Mouse (Mus musculus) midbrain, embryonic 11.5 days (tissue): ENCODE measurements around the gene Gm49369. TPM values are rescaled to one million over a fixed set of nuclear protein-coding genes. Genes with fewer than 3 reads are reported as not detected.

ENCODE experiments used
- ATAC-seq: fragments of 200-750 bp; cut with Nextera tagmentation; 2 replicates; pipeline ENCODE4 v1.8.0; 2017; ENCODE audit warnings: moderate TSS enrichment, moderate library complexity; ENCODE audit not compliant: low FRiP score
- DNase-seq: peaks from one replicate; pipeline ENCODE4 v3.0.0; 2015; ENCODE audit warnings: low spot score; ENCODE audit errors: missing footprints
- H3K27ac ChIP-seq: fragments of 300-500 bp; sonication (generic); 2 replicates; pipeline ENCODE4 v1.5.1; 2014; ENCODE audit warnings: low read depth, low read length
- H3K27me3 ChIP-seq: fragments of 300-500 bp; sonication (generic); 2 replicates; pipeline ENCODE4 v1.6.1; 2014; ENCODE audit warnings: mild to moderate bottlenecking, low read length, moderate library complexity, mixed read lengths; ENCODE audit not compliant: control insufficient read depth, insufficient read depth
- H3K36me3 ChIP-seq: fragments of 300-500 bp; sonication (generic); 2 replicates; pipeline ENCODE4 v1.6.1; 2014; ENCODE audit warnings: mild to moderate bottlenecking, low read length, moderate library complexity, mixed read lengths; ENCODE audit not compliant: control insufficient read depth, insufficient read depth
- H3K4me1 ChIP-seq: fragments of 300-500 bp; sonication (generic); 2 replicates; pipeline ENCODE4 v1.6.1; 2014; ENCODE audit warnings: low read length; ENCODE audit not compliant: control insufficient read depth, insufficient read depth
- H3K4me2 ChIP-seq: fragments of 300-500 bp; sonication (generic); 2 replicates; pipeline ENCODE4 v1.6.1; 2014; ENCODE audit warnings: mild to moderate bottlenecking, moderate library complexity
- H3K4me3 ChIP-seq: fragments of 300-500 bp; sonication (generic); 2 replicates; pipeline ENCODE4 v1.5.1; 2014; ENCODE audit warnings: low read depth, low read length
- H3K9ac ChIP-seq: fragments of 300-500 bp; sonication (generic); 2 replicates; pipeline ENCODE4 v1.6.1; 2014; ENCODE audit warnings: low read length
- H3K9me3 ChIP-seq: fragments of 300-500 bp; sonication (generic); 2 replicates; pipeline ENCODE4 v1.6.1; 2016; ENCODE audit warnings: low read length; ENCODE audit not compliant: control insufficient read depth
- WGBS: fragments of 180-500 bp; shearing (Covaris S2); extraction: QIAGEN DNeasy Blood & Tissue Kit; methylation state at CpG from one replicate; pipeline ENCODE4 v1.1.7; 2014; 5-methylcytosine and 5-hydroxymethylcytosine counted together
- polyA plus RNA-seq: library from polyadenylated mRNA; unstranded; fragments of >200 nt; fragmentation: Nextera tagmentation; extraction: Ambion mirVana; gene quantifications from 2 replicates; pipeline ENCODE4 v1.2.1, GENCODE M21; 2014

Gene Gm49369
- polyA plus RNA-seq, 1 experiment from 2014 or later = 0.93 TPM

DNA sequence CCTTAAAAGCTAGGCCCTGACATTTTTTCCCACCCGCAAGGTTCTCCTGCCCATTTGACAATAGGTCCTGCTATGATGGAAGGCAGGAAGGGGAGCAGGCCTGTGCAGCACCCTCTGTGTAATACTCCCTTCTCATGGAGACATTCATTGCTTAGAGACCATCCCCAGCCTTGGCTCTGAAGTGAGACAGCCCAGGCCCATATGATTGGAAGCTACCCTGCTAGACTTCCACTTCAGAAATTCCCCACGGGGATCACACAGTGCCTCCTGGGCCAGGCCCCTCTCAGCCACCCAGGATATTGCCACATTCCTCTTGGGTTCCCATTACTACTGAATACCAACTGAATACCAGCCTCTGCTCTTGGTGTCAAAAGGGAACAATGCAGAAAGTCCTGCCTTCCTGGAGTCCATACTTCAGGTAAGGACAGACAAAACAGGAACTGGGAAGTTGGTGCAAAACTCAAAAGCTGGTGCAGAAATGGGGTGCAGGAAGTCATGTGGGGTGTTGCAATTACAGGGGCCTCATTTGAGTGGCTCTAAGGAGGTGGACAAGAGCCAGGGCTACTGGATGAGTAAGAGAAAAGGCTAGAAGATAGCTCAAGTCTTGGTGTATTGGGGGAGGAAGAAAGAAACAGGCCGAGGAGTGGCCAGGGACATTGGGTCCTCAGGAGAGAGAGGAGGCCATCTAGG is 7.6 kb upstream of the Gm49369 start:
- 90% methylated on average over 3 of the region's 3 CpGs for WGBS
- no peak overlapping the region for H3K9ac ChIP-seq
- ATAC-seq (no peak), DNase-seq (no peak)
- H3K36me3 ChIP-seq = 0 out of 2 replicates have a peak, but pooled peaks cover 3% of the 10 kb centered on the region
- H3K27me3 ChIP-seq = no peaks in the 10 kb centered on the region
- peaks cover 8% of the 10 kb centered on the region for H3K4me1 ChIP-seq
- H3K4me3 ChIP-seq = no peak overlapping the region
- no peaks in the 10 kb centered on the region for H3K9me3 ChIP-seq
- no peak overlapping the region for H3K27ac ChIP-seq
- H3K4me2 ChIP-seq = no peak overlapping the region

DNA sequence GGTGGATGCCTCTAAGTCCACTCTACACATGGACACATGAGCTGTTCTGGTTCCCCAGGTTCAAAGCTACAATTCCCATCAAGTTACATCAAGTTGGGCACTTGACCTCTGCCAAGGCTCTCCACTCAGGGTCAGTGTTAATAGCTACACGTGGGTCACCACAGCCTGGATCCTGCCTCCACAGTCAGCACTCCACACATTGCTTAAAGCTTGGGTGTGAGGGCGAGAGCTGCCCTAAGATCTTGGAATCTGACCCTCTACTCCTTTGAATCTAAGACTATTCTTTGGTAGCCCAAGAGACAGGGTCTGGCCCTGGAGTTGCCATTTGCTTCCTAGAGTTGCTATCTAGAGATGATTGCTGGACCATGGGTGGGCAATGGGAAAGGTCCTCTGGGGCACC is 6.3 kb upstream of the Gm49369 start:
- no peak for ATAC-seq
- DNase-seq = no peak
- H3K9me3 ChIP-seq = no peaks in the 10 kb centered on the region
- no peak overlapping the region for H3K9ac ChIP-seq
- H3K4me3 ChIP-seq = no peak overlapping the region
- 0 out of 2 replicates have a peak, but pooled peaks cover 3% of the 10 kb centered on the region for H3K36me3 ChIP-seq
- WGBS = 100% methylated on average over 2 of the region's 2 CpGs
- H3K27ac ChIP-seq = no peak overlapping the region
- no peaks in the 10 kb centered on the region for H3K27me3 ChIP-seq
- peaks cover 8% of the 10 kb centered on the region for H3K4me1 ChIP-seq
- H3K4me2 ChIP-seq = no peak overlapping the region

DNA sequence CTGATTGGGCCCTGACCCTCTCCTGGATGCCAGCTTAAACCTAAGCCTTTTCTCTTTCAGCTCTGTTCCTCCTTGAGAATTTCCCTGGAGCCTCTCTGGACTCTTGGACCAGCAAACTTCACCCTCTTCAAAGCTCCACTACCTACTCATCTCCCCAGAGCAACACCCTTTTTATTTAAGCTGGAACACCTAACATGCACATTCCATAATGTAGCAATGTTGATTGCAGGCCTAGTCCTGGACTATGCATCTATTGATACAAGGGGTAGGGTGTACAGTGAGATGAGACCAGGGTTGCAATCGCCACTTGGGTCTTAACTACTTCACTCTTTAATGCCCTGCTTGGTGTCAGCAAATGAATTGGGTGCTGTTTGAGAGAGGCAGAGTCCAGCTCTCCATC is 5.7 kb upstream of the Gm49369 start:
- Histone ChIP-seq H3K4me2 (peak overlapping the region; percentile 81), H3K27me3 (no peaks in the 10 kb centered on the region), H3K4me1 (peaks cover 8% of the 10 kb centered on the region), H3K36me3 (peaks cover 5% of the 10 kb centered on the region; the same call in 1 of the 2 replicates), H3K9ac (no peak overlapping the region), H3K9me3 (no peaks in the 10 kb centered on the region), H3K4me3 (peak overlapping the region; percentile 81), H3K27ac (no peak overlapping the region)
- peak; percentile 39 for ATAC-seq
- no peak for DNase-seq
- 97% methylated on average over 1 of the region's 1 CpGs for WGBS

DNA sequence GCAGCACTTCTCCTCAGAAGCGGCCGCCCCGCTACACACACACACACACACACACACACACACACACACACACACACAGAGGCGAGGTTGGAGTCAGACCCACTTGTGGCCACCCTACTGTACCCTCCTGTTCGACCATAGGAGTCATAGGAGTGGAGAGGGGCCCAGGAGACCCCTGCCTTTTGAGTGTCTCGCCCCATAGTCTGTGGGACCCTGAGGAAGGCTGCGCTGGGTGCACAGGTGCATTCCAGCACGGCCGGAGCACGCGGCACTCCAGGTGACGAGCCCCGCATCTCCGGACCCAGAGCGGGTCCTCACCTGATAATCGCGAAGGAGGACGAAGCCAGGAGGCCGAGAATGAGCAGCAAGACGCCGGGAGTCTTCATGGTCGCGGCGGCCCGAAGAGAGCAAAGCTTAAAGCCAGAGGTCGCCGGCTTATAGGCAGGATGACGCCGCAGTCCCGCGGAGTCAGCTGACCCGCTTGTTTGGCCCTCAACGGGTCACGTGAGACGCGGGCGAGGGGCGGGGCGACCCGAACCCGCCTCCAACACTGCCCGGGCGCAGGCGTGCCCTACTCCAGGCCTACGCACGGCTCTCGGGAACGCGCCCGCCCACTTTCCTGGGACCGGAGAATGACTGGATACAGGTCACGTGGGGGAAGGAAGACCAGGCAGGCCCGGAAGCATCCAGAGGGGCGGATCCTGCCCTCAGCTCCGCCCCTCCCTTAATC is 5.1 kb upstream of the Gm49369 start, which contains the start of gene Ctsd:
Gene Ctsd, minus strand, starts transcription at position 620 of the 730 bp plus-strand sequence.
- 1% methylated on average over 54 of the region's 55 CpGs for WGBS
- Histone ChIP-seq H3K9me3 (no peaks in the 10 kb centered on the region), H3K4me3 (peak within 1 kb of the TSS; percentile 81), H3K36me3 (peaks cover 5% of the 10 kb centered on the region; the same call in 1 of the 2 replicates), H3K27me3 (no peaks in the 10 kb centered on the region), H3K9ac (peak within 1 kb of the TSS; percentile 91), H3K4me2 (peak within 1 kb of the TSS; percentile 81), H3K27ac (no peak within 1 kb of the TSS), H3K4me1 (peaks cover 8% of the 10 kb centered on the region)
- peak; percentile 98 for ATAC-seq
- DNase-seq = peak; percentile 99

DNA sequence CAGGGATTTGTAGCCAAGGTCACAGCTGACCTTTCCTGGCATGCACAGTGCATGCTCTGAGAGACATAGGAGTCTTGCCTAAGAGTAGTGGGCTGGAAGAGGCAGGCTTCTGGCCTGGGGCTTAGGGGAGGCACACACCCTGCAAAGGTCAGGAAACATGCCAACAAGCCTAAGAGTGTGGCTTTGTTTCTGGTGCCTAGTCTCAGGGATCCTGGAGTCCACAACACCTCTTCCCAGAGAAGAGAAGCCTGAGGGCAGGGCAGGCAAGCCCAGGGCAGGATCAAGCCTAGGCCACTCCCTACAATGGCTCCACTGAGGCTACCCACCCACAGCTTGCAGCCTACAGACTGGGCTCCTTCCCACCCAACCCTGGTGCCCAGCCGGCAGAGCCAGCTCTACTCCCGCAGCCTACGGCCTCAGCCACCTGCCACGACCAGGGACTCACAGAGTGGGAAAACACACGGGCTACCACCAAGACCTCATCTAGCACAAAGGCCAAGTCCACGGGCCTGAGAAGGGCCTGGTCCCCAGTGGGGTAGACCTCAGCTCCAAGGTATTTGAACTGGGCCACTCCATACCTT is 4.2 kb upstream of the Gm49369 start:
- H3K9ac ChIP-seq = peak overlapping the region; percentile 91
- H3K36me3 ChIP-seq = peaks cover 11% of the 10 kb centered on the region; the same call in 1 of the 2 replicates
- H3K27me3 ChIP-seq = no peaks in the 10 kb centered on the region
- no peak overlapping the region for H3K27ac ChIP-seq
- H3K4me2 ChIP-seq = peak overlapping the region; percentile 81
- ATAC-seq (no peak), DNase-seq (no peak)
- H3K4me3 ChIP-seq = peak overlapping the region; percentile 81
- no peaks in the 10 kb centered on the region for H3K9me3 ChIP-seq
- H3K4me1 ChIP-seq = peaks cover 8% of the 10 kb centered on the region
- WGBS = 68% methylated on average over 6 of the region's 6 CpGs

DNA sequence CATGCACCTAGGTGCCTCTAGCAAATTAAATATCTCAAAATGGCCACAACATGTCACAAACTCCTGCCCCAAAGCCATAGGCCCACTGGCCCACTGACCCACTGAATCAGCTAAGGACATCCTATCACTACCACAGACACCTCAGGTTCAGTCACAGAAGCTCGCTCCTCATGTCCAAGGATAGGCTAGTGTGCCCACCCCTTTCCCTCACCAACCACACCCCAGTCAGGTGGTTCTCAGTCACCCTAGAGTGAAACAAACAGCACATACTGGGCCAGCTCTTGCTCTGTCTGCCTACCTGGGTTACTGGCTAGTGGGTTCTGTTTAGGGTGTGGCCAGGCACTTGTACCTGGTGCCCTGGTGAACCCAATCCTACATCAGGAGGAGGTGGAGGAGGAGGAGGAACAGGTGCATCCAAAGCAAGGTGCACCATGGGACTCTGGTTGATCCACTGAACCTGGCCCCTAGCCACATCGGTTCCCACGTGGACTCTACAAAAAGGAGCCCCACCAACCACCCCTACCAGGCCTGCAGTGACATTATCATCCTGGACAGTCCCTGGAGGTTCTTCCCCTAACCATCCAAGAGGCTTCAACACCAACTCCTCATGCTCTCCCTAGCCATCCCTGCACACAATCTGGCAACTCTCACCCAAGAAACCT is 3.4 kb upstream of the Gm49369 start:
- Histone ChIP-seq H3K4me1 (peaks cover 8% of the 10 kb centered on the region), H3K9ac (no peak overlapping the region), H3K4me2 (peak overlapping the region; percentile 81; the same call in 1 of the 2 replicates), H3K27ac (no peak overlapping the region), H3K36me3 (peaks cover 18% of the 10 kb centered on the region; the same call in 1 of the 2 replicates), H3K27me3 (no peaks in the 10 kb centered on the region), H3K4me3 (no peak overlapping the region), H3K9me3 (no peaks in the 10 kb centered on the region)
- DNase-seq = no peak
- 88% methylated on average over 3 of the region's 3 CpGs for WGBS
- ATAC-seq = no peak

DNA sequence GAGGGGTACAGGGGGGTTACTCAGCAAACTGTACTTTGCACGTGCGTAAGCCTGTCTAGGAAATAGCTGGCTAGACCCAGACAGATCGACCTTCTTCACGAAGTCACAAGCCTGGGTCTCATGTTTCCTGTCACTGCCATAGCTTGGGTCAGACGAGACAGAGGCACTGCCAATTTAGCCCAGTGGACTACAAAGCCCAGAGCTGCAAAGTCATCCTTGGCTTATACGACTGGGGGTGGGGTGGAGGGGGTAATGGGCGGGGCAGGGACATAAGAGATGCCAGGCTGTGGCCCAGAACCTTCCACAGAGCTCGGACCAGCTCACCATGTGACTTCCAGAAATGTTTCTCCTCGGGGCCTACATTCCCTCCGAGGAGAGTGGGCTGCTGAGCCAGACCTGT is 1.8 kb upstream of the Gm49369 start:
- 85% methylated on average over 10 of the region's 10 CpGs for WGBS
- H3K27ac ChIP-seq = no peak overlapping the region
- H3K36me3 ChIP-seq = peaks cover 26% of the 10 kb centered on the region; the same call in 1 of the 2 replicates
- no peaks in the 10 kb centered on the region for H3K9me3 ChIP-seq
- H3K9ac ChIP-seq = no peak overlapping the region
- H3K4me3 ChIP-seq = no peak overlapping the region
- no peak overlapping the region for H3K4me2 ChIP-seq
- DNase-seq (no peak), ATAC-seq (no peak)
- peaks cover 8% of the 10 kb centered on the region for H3K4me1 ChIP-seq
- H3K27me3 ChIP-seq = no peaks in the 10 kb centered on the region

DNA sequence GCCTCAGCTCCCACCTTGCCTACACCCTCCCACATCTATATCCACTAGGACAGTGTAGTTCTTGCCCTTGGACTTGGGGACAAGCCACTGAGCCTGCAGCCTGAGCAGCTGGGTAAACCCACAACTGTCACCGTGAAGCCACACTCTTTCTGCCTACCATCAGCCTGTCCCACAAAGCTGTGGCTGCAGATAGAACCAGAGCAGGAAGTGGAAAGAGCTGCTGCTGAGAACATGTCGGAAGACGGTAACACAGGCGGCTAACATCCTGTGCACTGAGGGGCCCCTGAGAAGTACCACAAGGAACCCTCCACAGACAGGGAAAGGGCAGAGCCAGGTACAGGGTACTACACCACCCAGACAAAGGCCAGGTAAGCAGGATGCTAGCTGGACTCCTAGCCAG is 1.3 kb downstream of the Gm49369 start:
- peaks cover 33% of the 10 kb centered on the region; the same call in 1 of the 2 replicates for H3K36me3 ChIP-seq

More for the DNA sequence above, 1.3 kb downstream of the Gm49369 start:
- Histone ChIP-seq H3K9ac (no peak overlapping the region), H3K4me1 (no peaks in the 10 kb centered on the region), H3K27ac (no peak overlapping the region), H3K4me3 (no peak overlapping the region), H3K9me3 (no peaks in the 10 kb centered on the region), H3K4me2 (no peak overlapping the region), H3K27me3 (no peaks in the 10 kb centered on the region)
- 95% methylated on average over 4 of the region's 4 CpGs for WGBS
- DNase-seq (no peak), ATAC-seq (no peak)
